Mouse (Mus musculus): Measurements from ENCODE around the gene Barx2. TPM values are rescaled to one million over a fixed set of nuclear protein-coding genes. Genes with fewer than 3 reads are reported as not detected.

Barx2 gene
- total RNA-seq, 2 experiments from 2014 or later: not detected

- DNase-seq: no peak
Measured at GRCm38 (mm10) chr9:31888333-31888732, 24.9 kb downstream of the Barx2 start.

GRCm38 (mm10) chr9:31886258-31886657, 27.0 kb downstream of the Barx2 start:
- DNase-seq: no peak

- no peak for DNase-seq
Measured at GRCm38 (mm10) chr9:31882376-31882775, 30.9 kb downstream of the Barx2 start.

- DNase-seq: no peak
Measured at GRCm38 (mm10) chr9:31875556-31875955, 37.7 kb downstream of the Barx2 start.

- no peak for DNase-seq
Measured at GRCm38 (mm10) chr9:31874236-31874635, 39.0 kb downstream of the Barx2 start.

GRCm38 (mm10) chr9:31871410-31871809, 41.9 kb downstream of the Barx2 start:
- no peak for DNase-seq

- no peak for DNase-seq
Measured at GRCm38 (mm10) chr9:31868823-31869460, 44.3 kb downstream of the Barx2 start.

- DNase-seq: no peak
Measured at GRCm38 (mm10) chr9:31863830-31864229, 49.4 kb downstream of the Barx2 start.

GRCm38 (mm10) chr9:31859446-31859845, 53.8 kb downstream of the Barx2 start:
- no peak for DNase-seq

GRCm38 (mm10) chr9:31858720-31859340, 54.4 kb downstream of the Barx2 start:
- peak in 1 of 2 experiments; percentile 6 for DNase-seq

GRCm38 (mm10) chr9:31857512-31857911, 55.8 kb downstream of the Barx2 start:
- DNase-seq: no peak

GRCm38 (mm10) chr9:31856437-31856836, 56.8 kb downstream of the Barx2 start:
- DNase-seq: no peak

GRCm38 (mm10) chr9:31855668-31856067, 57.6 kb downstream of the Barx2 start:
- no peak for DNase-seq

- DNase-seq: no peak
Measured at GRCm38 (mm10) chr9:31851710-31852109, 61.6 kb downstream of the Barx2 start.

- DNase-seq: no peak
Measured at GRCm38 (mm10) chr9:31850706-31851105, 62.6 kb downstream of the Barx2 start.

- no peak for DNase-seq
Measured at GRCm38 (mm10) chr9:31849387-31849786, 63.9 kb downstream of the Barx2 start.

- DNase-seq: no peak
Measured at GRCm38 (mm10) chr9:31844614-31845013, 68.6 kb downstream of the Barx2 start.

GRCm38 (mm10) chr9:31841108-31841815, 72.0 kb downstream of the Barx2 start:
- DNase-seq: no peak

GRCm38 (mm10) chr9:31840571-31840970, 72.7 kb downstream of the Barx2 start:
- DNase-seq: no peak

- no peak for DNase-seq
Measured at GRCm38 (mm10) chr9:31840037-31840436, 73.2 kb downstream of the Barx2 start.

- DNase-seq: no peak
Measured at GRCm38 (mm10) chr9:31839106-31840027, 73.9 kb downstream of the Barx2 start.

- DNase-seq: no peak
Measured at GRCm38 (mm10) chr9:31838047-31838446, 75.2 kb downstream of the Barx2 start.

All from adrenal gland, postnatal 36 days (tissue).